Mouse (Mus musculus) embryonic fibroblast, embryonic 13.5 days (primary cell): ENCODE data around the gene St8sia1. TPM values are rescaled to one million over a fixed set of nuclear protein-coding genes. Genes with fewer than 3 reads are reported as not detected.

ENCODE experiments used
- H3K27ac ChIP-seq: 2 replicates; pipeline ENCODE4 v1.5.1; 2012; ENCODE audit warnings: low read length, control low read depth, inconsistent platforms; ENCODE audit not compliant: insufficient read depth
- H3K4me1 ChIP-seq: 2 replicates; pipeline ENCODE4 v1.6.1; 2011; ENCODE audit warnings: low read length; ENCODE audit not compliant: control insufficient read depth, insufficient read depth
- H3K4me3 ChIP-seq: 2 replicates; pipeline ENCODE4 v1.5.1; 2011; ENCODE audit warnings: mild to moderate bottlenecking, control low read depth, low read length; ENCODE audit not compliant: insufficient read depth
- CTCF ChIP-seq: IDR thresholded peaks from 2 replicates; pipeline ENCODE4 v1.5.1; 2011; ENCODE audit warnings: mild to moderate bottlenecking, control low read depth, low read length, moderate library complexity, borderline replicate concordance; ENCODE audit not compliant: insufficient read depth
- POLR2A ChIP-seq: IDR thresholded peaks from 2 replicates; pipeline ENCODE4 v1.6.1; 2011; ENCODE audit warnings: low read depth, mild to moderate bottlenecking, control low read depth, low read length, moderate library complexity
- polyA plus RNA-seq: library from polyadenylated mRNA; stranded (reverse); fragments of >200 nt; gene quantifications from 2 replicates; pipeline ENCODE4 v1.2.4, GENCODE M21; 2011; ENCODE audit warnings: low read depth; ENCODE audit not compliant: missing spikeins, insufficient read length

The St8sia1 gene
- polyA plus RNA-seq, 1 experiment: 0.07 TPM

- no peak overlapping the region for H3K4me3 ChIP-seq
- H3K4me1 ChIP-seq: peaks cover 2% of the 10 kb centered on the region; the same call in 1 of the 2 replicates
- TF ChIP-seq CTCF (no peak), POLR2A (no peak)
- no peak overlapping the region for H3K27ac ChIP-seq
Measured at GRCm38 (mm10) chr6:142888346-142888745, 75.9 kb downstream of the St8sia1 start.

- Histone ChIP-seq H3K4me3 (no peak overlapping the region), H3K27ac (no peak overlapping the region), H3K4me1 (peaks cover 2% of the 10 kb centered on the region; the same call in 1 of the 2 replicates)
- TF ChIP-seq POLR2A (no peak), CTCF (no peak)
Measured at GRCm38 (mm10) chr6:142887375-142887774, 76.9 kb downstream of the St8sia1 start.

- Histone ChIP-seq H3K4me1 (peaks cover 2% of the 10 kb centered on the region; the same call in 1 of the 2 replicates), H3K4me3 (no peak overlapping the region), H3K27ac (no peak overlapping the region)
- no peak for TF ChIP-seq CTCF
- TF ChIP-seq POLR2A: no peak
Measured at GRCm38 (mm10) chr6:142885364-142886154, 78.7 kb downstream of the St8sia1 start.

GRCm38 (mm10) chr6:142884128-142884527 is 80.1 kb downstream of the St8sia1 start:
- H3K4me3 ChIP-seq: no peak overlapping the region
- TF ChIP-seq CTCF: no peak
- H3K27ac ChIP-seq: no peak overlapping the region
- H3K4me1 ChIP-seq: peaks cover 7% of the 10 kb centered on the region

GRCm38 (mm10) chr6:142880849-142881470 is 83.3 kb downstream of the St8sia1 start:
- H3K4me3 ChIP-seq: no peak overlapping the region
- H3K27ac ChIP-seq: no peak overlapping the region
- peaks cover 10% of the 10 kb centered on the region for H3K4me1 ChIP-seq
- TF ChIP-seq CTCF (no peak), POLR2A (no peak)

- H3K4me1 ChIP-seq: peaks cover 8% of the 10 kb centered on the region
- no peak overlapping the region for H3K4me3 ChIP-seq
- no peak for TF ChIP-seq CTCF
- TF ChIP-seq POLR2A: no peak
- H3K27ac ChIP-seq: no peak overlapping the region
Measured at GRCm38 (mm10) chr6:142878744-142879701, 85.2 kb downstream of the St8sia1 start.

- no peak for TF ChIP-seq POLR2A
- Histone ChIP-seq H3K4me3 (no peak overlapping the region), H3K4me1 (peaks cover 8% of the 10 kb centered on the region), H3K27ac (no peak overlapping the region)
Measured at GRCm38 (mm10) chr6:142877221-142877620, 87.0 kb downstream of the St8sia1 start.

- H3K4me1 ChIP-seq: peaks cover 8% of the 10 kb centered on the region
- TF ChIP-seq CTCF (no peak), POLR2A (no peak)
- H3K4me3 ChIP-seq: no peak overlapping the region
- no peak overlapping the region for H3K27ac ChIP-seq
Measured at GRCm38 (mm10) chr6:142876279-142876899, 87.9 kb downstream of the St8sia1 start.

- Histone ChIP-seq H3K27ac (no peak overlapping the region), H3K4me1 (peaks cover 1% of the 10 kb centered on the region; the same call in 1 of the 2 replicates), H3K4me3 (no peak overlapping the region)
- TF ChIP-seq CTCF (no peak), POLR2A (no peak)
Measured at GRCm38 (mm10) chr6:142873795-142874563, 90.3 kb downstream of the St8sia1 start.
